Mouse (Mus musculus): ENCODE results near the gene Cfap61. TPM values are rescaled to one million over a fixed set of nuclear protein-coding genes. Genes with fewer than 3 reads are reported as not detected.

Gene Cfap61
- total and polyA plus RNA-seq, 2 experiments from 2014 or later = 0.46 to 0.68 TPM

- no peak overlapping the region for H3K27ac ChIP-seq (ENCODE audit: low read depth)
- H3K9ac ChIP-seq (replicated peaks; ENCODE audit: low read depth, low read length) = no peak overlapping the region
- H3K9me3 ChIP-seq (replicated peaks; ENCODE audit: control insufficient read depth, low read length) = no peaks in the 10 kb centered on the region
- ATAC-seq (ENCODE audit: insufficient read depth, low read depth) (peak; percentile 9; the same call in 1 of the 2 replicates), DNase-seq (ENCODE audit: low spot score) (no peak)
- under 1% methylated on average over 36 of the region's 44 CpGs for WGBS
- no peak for TF ChIP-seq CTCF (IDR thresholded peaks at IDR 0.05; ENCODE audit: low read depth)
- TF ChIP-seq EP300 (IDR thresholded peaks at IDR 0.05; ENCODE audit: low read depth) = no peak
- peaks cover 96% of the 10 kb centered on the region for H3K27me3 ChIP-seq (ENCODE audit: control insufficient read depth, insufficient read depth, low read length)
- H3K4me2 ChIP-seq (ENCODE audit: low read depth, low read length) = peak overlapping the region; percentile 76
- peaks cover 26% of the 10 kb centered on the region for H3K4me1 ChIP-seq (ENCODE audit: control insufficient read depth, insufficient read depth)
- peak overlapping the region; percentile 43 for H3K4me3 ChIP-seq (ENCODE audit: low read depth, low read length)
- H3K36me3 ChIP-seq (replicated peaks; ENCODE audit: control insufficient read depth, insufficient read depth, low read length) = no peaks in the 10 kb centered on the region
Measured at GRCm38 (mm10) chr2:146221929-146222278, 287.3 kb downstream of the Cfap61 start.

GRCm38 (mm10) chr2:146222279-146223175, 287.9 kb downstream of the Cfap61 start:
- peak overlapping the region; percentile 43 for H3K4me3 ChIP-seq (ENCODE audit: low read depth, low read length)
- no peak for TF ChIP-seq EP300 (IDR thresholded peaks at IDR 0.05; ENCODE audit: low read depth)
- no peak for TF ChIP-seq CTCF (IDR thresholded peaks at IDR 0.05; ENCODE audit: low read depth)
- H3K27ac ChIP-seq (ENCODE audit: low read depth) = no peak overlapping the region
- no peaks in the 10 kb centered on the region for H3K9me3 ChIP-seq (replicated peaks; ENCODE audit: control insufficient read depth, low read length)
- H3K4me1 ChIP-seq (ENCODE audit: control insufficient read depth, insufficient read depth) = peaks cover 26% of the 10 kb centered on the region
- ATAC-seq (ENCODE audit: insufficient read depth, low read depth) = peak; percentile 10; the same call in 1 of the 2 replicates
- DNase-seq (ENCODE audit: low spot score) = no peak
- H3K4me2 ChIP-seq (ENCODE audit: low read depth, low read length) = peak overlapping the region; percentile 76
- under 1% methylated on average over 90 of the region's 133 CpGs for WGBS
- no peak overlapping the region for H3K9ac ChIP-seq (replicated peaks; ENCODE audit: low read depth, low read length)
- H3K36me3 ChIP-seq (replicated peaks; ENCODE audit: control insufficient read depth, insufficient read depth, low read length) = no peaks in the 10 kb centered on the region
- H3K27me3 ChIP-seq (ENCODE audit: control insufficient read depth, insufficient read depth, low read length) = peaks cover 98% of the 10 kb centered on the region

GRCm38 (mm10) chr2:146223176-146223905, 288.8 kb downstream of the Cfap61 start:
- no peak for ATAC-seq (ENCODE audit: insufficient read depth, low read depth)

GRCm38 (mm10) chr2:146224141-146224540, 289.6 kb downstream of the Cfap61 start:
- Histone ChIP-seq H3K27ac (ENCODE audit: low read depth) (no peak overlapping the region), H3K27me3 (ENCODE audit: control insufficient read depth, insufficient read depth, low read length) (peaks cover 98% of the 10 kb centered on the region), H3K36me3 (replicated peaks; ENCODE audit: control insufficient read depth, insufficient read depth, low read length) (no peaks in the 10 kb centered on the region), H3K9me3 (replicated peaks; ENCODE audit: control insufficient read depth, low read length) (no peaks in the 10 kb centered on the region), H3K9ac (replicated peaks; ENCODE audit: low read depth, low read length) (no peak overlapping the region), H3K4me2 (ENCODE audit: low read depth, low read length) (no peak overlapping the region), H3K4me1 (ENCODE audit: control insufficient read depth, insufficient read depth) (peaks cover 26% of the 10 kb centered on the region), H3K4me3 (ENCODE audit: low read depth, low read length) (no peak overlapping the region)
- TF ChIP-seq CTCF (IDR thresholded peaks at IDR 0.05; ENCODE audit: low read depth) (no peak), EP300 (IDR thresholded peaks at IDR 0.05; ENCODE audit: low read depth) (no peak)
- ATAC-seq (ENCODE audit: insufficient read depth, low read depth) (no peak), DNase-seq (ENCODE audit: low spot score) (no peak)
- WGBS = 19% methylated on average over 7 of the region's 7 CpGs

More at GRCm38 (mm10) chr2:146223176-146223905, 288.8 kb downstream of the Cfap61 start:
- Histone ChIP-seq H3K27me3 (ENCODE audit: control insufficient read depth, insufficient read depth, low read length) (peaks cover 98% of the 10 kb centered on the region), H3K9ac (replicated peaks; ENCODE audit: low read depth, low read length) (no peak overlapping the region), H3K4me2 (ENCODE audit: low read depth, low read length) (peak overlapping the region; percentile 76), H3K4me1 (ENCODE audit: control insufficient read depth, insufficient read depth) (peaks cover 26% of the 10 kb centered on the region), H3K9me3 (replicated peaks; ENCODE audit: control insufficient read depth, low read length) (no peaks in the 10 kb centered on the region), H3K36me3 (replicated peaks; ENCODE audit: control insufficient read depth, insufficient read depth, low read length) (no peaks in the 10 kb centered on the region), H3K4me3 (ENCODE audit: low read depth, low read length) (peak overlapping the region; percentile 43), H3K27ac (ENCODE audit: low read depth) (no peak overlapping the region)
- TF ChIP-seq CTCF (IDR thresholded peaks at IDR 0.05; ENCODE audit: low read depth) (no peak), EP300 (IDR thresholded peaks at IDR 0.05; ENCODE audit: low read depth) (no peak)
- WGBS = 1% methylated on average over 69 of the region's 75 CpGs
- DNase-seq (ENCODE audit: low spot score) = no peak

GRCm38 (mm10) chr2:146225818-146226217, 291.2 kb downstream of the Cfap61 start:
- Histone ChIP-seq H3K4me2 (ENCODE audit: low read depth, low read length) (no peak overlapping the region), H3K27me3 (ENCODE audit: control insufficient read depth, insufficient read depth, low read length) (peaks cover 83% of the 10 kb centered on the region), H3K9me3 (replicated peaks; ENCODE audit: control insufficient read depth, low read length) (no peaks in the 10 kb centered on the region), H3K36me3 (replicated peaks; ENCODE audit: control insufficient read depth, insufficient read depth, low read length) (no peaks in the 10 kb centered on the region), H3K27ac (ENCODE audit: low read depth) (no peak overlapping the region), H3K9ac (replicated peaks; ENCODE audit: low read depth, low read length) (no peak overlapping the region), H3K4me3 (ENCODE audit: low read depth, low read length) (no peak overlapping the region), H3K4me1 (ENCODE audit: control insufficient read depth, insufficient read depth) (peaks cover 25% of the 10 kb centered on the region)
- WGBS = 22% methylated on average over 6 of the region's 6 CpGs
- DNase-seq (ENCODE audit: low spot score) (no peak), ATAC-seq (ENCODE audit: insufficient read depth, low read depth) (no peak)
- TF ChIP-seq CTCF (IDR thresholded peaks at IDR 0.05; ENCODE audit: low read depth) = no peak
- no peak for TF ChIP-seq EP300 (IDR thresholded peaks at IDR 0.05; ENCODE audit: low read depth)
